Mouse (Mus musculus) bone marrow, adult 2 months (tissue): ENCODE results near the gene Aimp1.

Experiments used
- CTCF ChIP-seq: fragments of 200-500 bp; IDR thresholded peaks from 2 replicates; pipeline ENCODE4 v1.5.1; 2011; ENCODE audit warnings: low read length, control low read depth; ENCODE audit not compliant: control insufficient read depth, insufficient read depth
- POLR2A ChIP-seq: fragments of 200-500 bp; IDR thresholded peaks from 2 replicates; pipeline ENCODE4 v1.6.1; 2011; ENCODE audit warnings: low read depth, mild to moderate bottlenecking, control low read depth, low read length, borderline replicate concordance; ENCODE audit not compliant: control insufficient read depth

GRCm38 (mm10) chr3:132717316-132717715 is 33.1 kb upstream of the Aimp1 start:
- TF ChIP-seq POLR2A (no peak), CTCF (no peak)
